Mouse (Mus musculus) midbrain, embryonic 15.5 days (tissue): ENCODE data around the gene Tfap2e. TPM values are rescaled to one million over a fixed set of nuclear protein-coding genes. Genes with fewer than 3 reads are reported as not detected.

Source experiments
- ATAC-seq: fragments of 200-750 bp; cut with Nextera tagmentation; replicated peaks from 2 replicates; pipeline ENCODE4 v1.8.0; 2017; ENCODE audit warnings: moderate TSS enrichment
- H3K27ac ChIP-seq: fragments of 300-500 bp; sonication (generic); 2 replicates; pipeline ENCODE4 v1.5.1; 2015; ENCODE audit warnings: mild to moderate bottlenecking, inconsistent platforms
- H3K27me3 ChIP-seq: fragments of 300-500 bp; sonication (generic); replicated peaks from 2 replicates; pipeline ENCODE4 v1.6.1; 2015; ENCODE audit warnings: inconsistent platforms
- H3K36me3 ChIP-seq: fragments of 300-500 bp; sonication (generic); replicated peaks from 2 replicates; pipeline ENCODE4 v1.6.1; 2015; ENCODE audit warnings: inconsistent platforms
- H3K4me1 ChIP-seq: fragments of 300-500 bp; sonication (generic); 2 replicates; pipeline ENCODE4 v1.6.1; 2015; ENCODE audit warnings: inconsistent platforms
- H3K4me2 ChIP-seq: fragments of 300-500 bp; sonication (generic); 2 replicates; pipeline ENCODE4 v1.6.1; 2015; ENCODE audit warnings: inconsistent platforms, mild to moderate bottlenecking, moderate library complexity
- H3K4me3 ChIP-seq: fragments of 300-500 bp; sonication (generic); 2 replicates; pipeline ENCODE4 v1.5.1; 2015; ENCODE audit warnings: mild to moderate bottlenecking, inconsistent platforms
- H3K9ac ChIP-seq: fragments of 300-500 bp; sonication (generic); 2 replicates; pipeline ENCODE4 v1.6.1; 2015; ENCODE audit warnings: mild to moderate bottlenecking, inconsistent platforms
- H3K9me3 ChIP-seq: fragments of 300-500 bp; sonication (generic); 2 replicates; pipeline ENCODE4 v1.6.1; 2016; ENCODE audit warnings: inconsistent platforms
- WGBS: fragments of 180-500 bp; shearing (Covaris S2); methylation state at CpG from one replicate; pipeline ENCODE4 v1.1.7; 2015; ENCODE audit warnings: mixed read lengths; 5-methylcytosine and 5-hydroxymethylcytosine counted together
- polyA plus RNA-seq: library from polyadenylated mRNA; unstranded; fragments of >200 nt; fragmentation: Nextera tagmentation; extraction: Ambion mirVana; gene quantifications from 2 replicates; pipeline ENCODE4 v1.2.1, GENCODE M21; 2015

The Tfap2e gene
- 0.79 and 0.93 TPM in 2 replicates for polyA plus RNA-seq

GRCm38 (mm10) chr4:126736001-126736414 is at the start of gene Tfap2e:
TSS of gene Tfap2e (minus strand) at chr4:126736240.
- Histone ChIP-seq H3K27me3 (peaks cover 86% of the 10 kb centered on the region), H3K9me3 (no peaks in the 10 kb centered on the region), H3K36me3 (no peaks in the 10 kb centered on the region), H3K4me2 (peak within 1 kb of the TSS; percentile 48), H3K9ac (no peak within 1 kb of the TSS), H3K4me1 (peaks cover 24% of the 10 kb centered on the region), H3K27ac (no peak within 1 kb of the TSS), H3K4me3 (peak within 1 kb of the TSS; percentile 29)
- WGBS, result 1% methylated on average over 32 of the region's 32 CpGs
- ATAC-seq, result no peak

DNA sequence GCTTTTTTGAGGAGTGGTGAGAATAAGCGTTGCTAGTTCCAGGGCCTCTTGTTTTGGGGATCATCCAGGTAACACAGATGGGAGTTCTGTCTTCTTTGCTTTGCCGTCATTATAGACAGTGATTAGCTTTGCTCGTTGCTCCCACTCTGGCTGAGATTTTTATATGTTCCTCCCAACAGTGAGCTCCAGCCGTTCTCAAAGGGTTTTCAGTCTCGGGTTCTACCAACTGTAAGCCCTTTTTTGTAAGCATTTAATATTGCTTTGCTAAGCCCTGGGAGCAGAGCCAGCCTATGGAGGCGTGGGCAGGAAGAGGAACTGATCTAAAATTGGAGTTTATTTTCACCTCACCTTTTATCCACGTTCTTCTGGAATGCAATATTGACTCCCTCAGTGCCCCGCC is 47.0 kb upstream of the Tfap2e start:
- Histone ChIP-seq H3K27me3 (no peaks in the 10 kb centered on the region), H3K9ac (no peak overlapping the region), H3K4me3 (no peak overlapping the region), H3K36me3 (no peaks in the 10 kb centered on the region), H3K4me2 (no peak overlapping the region), H3K9me3 (no peaks in the 10 kb centered on the region), H3K27ac (no peak overlapping the region), H3K4me1 (peaks cover 36% of the 10 kb centered on the region)
- WGBS, result 78% methylated on average over 8 of the region's 8 CpGs
- ATAC-seq, result no peak

DNA sequence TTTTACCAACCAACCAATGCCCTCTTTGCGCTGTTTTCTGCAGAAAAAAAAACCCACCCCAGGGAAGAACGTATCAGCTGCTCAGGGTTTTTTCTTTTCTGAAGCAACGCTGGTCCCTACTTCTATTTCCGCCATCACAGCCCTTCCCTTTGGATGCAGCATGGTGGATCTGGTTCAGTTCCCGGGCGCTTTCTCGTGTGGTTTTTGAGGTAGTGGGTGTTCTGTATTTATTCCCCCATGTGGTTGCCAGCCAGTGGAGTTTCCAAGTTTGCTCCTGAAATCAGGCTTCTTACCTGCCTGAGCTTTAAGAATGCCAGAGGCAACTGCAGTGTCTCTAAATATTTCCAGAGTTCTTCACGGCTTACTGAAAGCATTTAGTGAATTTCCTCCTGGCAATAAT is 46.5 kb upstream of the Tfap2e start:
- H3K9ac ChIP-seq, result no peak overlapping the region
- H3K27ac ChIP-seq, result no peak overlapping the region
- no peak overlapping the region for H3K4me3 ChIP-seq
- peaks cover 36% of the 10 kb centered on the region for H3K4me1 ChIP-seq
- ATAC-seq, result no peak
- H3K36me3 ChIP-seq, result no peaks in the 10 kb centered on the region
- H3K4me2 ChIP-seq, result no peak overlapping the region
- WGBS, result 82% methylated on average over 8 of the region's 8 CpGs
- no peaks in the 10 kb centered on the region for H3K27me3 ChIP-seq
- no peaks in the 10 kb centered on the region for H3K9me3 ChIP-seq

GRCm38 (mm10) chr4:126781871-126782270 is 45.8 kb upstream of the Tfap2e start:
- no peak overlapping the region for H3K4me3 ChIP-seq
- no peaks in the 10 kb centered on the region for H3K27me3 ChIP-seq
- H3K4me2 ChIP-seq, result no peak overlapping the region
- H3K9me3 ChIP-seq, result no peaks in the 10 kb centered on the region
- H3K27ac ChIP-seq, result no peak overlapping the region
- WGBS, result 64% methylated on average over 3 of the region's 3 CpGs
- H3K9ac ChIP-seq, result no peak overlapping the region
- H3K36me3 ChIP-seq, result no peaks in the 10 kb centered on the region
- H3K4me1 ChIP-seq, result peaks cover 36% of the 10 kb centered on the region
- ATAC-seq, result no peak

GRCm38 (mm10) chr4:126779826-126780775 is 44.1 kb upstream of the Tfap2e start:
- Histone ChIP-seq H3K9me3 (no peaks in the 10 kb centered on the region), H3K9ac (no peak overlapping the region), H3K4me2 (peak overlapping the region; percentile 27), H3K36me3 (no peaks in the 10 kb centered on the region), H3K4me1 (peaks cover 36% of the 10 kb centered on the region), H3K4me3 (no peak overlapping the region), H3K27ac (peak overlapping the region; percentile 77), H3K27me3 (no peaks in the 10 kb centered on the region)
- 23% methylated on average over 12 of the region's 12 CpGs for WGBS
- ATAC-seq, result 0 out of 2 replicates have a peak, but pooled peaks have one; percentile 28

GRCm38 (mm10) chr4:126779148-126779581 is 43.1 kb upstream of the Tfap2e start:
- H3K4me2 ChIP-seq, result peak overlapping the region; percentile 27
- no peaks in the 10 kb centered on the region for H3K27me3 ChIP-seq
- no peaks in the 10 kb centered on the region for H3K36me3 ChIP-seq
- H3K9ac ChIP-seq, result peak overlapping the region; percentile 6; the same call in 1 of the 2 replicates
- no peak overlapping the region for H3K4me3 ChIP-seq
- H3K27ac ChIP-seq, result peak overlapping the region; percentile 77
- ATAC-seq, result peak; percentile 72
- no peaks in the 10 kb centered on the region for H3K9me3 ChIP-seq
- WGBS, result 16% methylated on average over 8 of the region's 8 CpGs
- peaks cover 36% of the 10 kb centered on the region for H3K4me1 ChIP-seq

- H3K9me3 ChIP-seq, result no peaks in the 10 kb centered on the region
- H3K4me3 ChIP-seq, result no peak overlapping the region
- no peaks in the 10 kb centered on the region for H3K36me3 ChIP-seq
- 72% methylated on average over 1 of the region's 1 CpGs for WGBS
- no peak overlapping the region for H3K9ac ChIP-seq
- ATAC-seq, result no peak
- H3K4me1 ChIP-seq, result peaks cover 18% of the 10 kb centered on the region
- H3K27me3 ChIP-seq, result no peaks in the 10 kb centered on the region
- H3K4me2 ChIP-seq, result no peak overlapping the region
- no peak overlapping the region for H3K27ac ChIP-seq
Observed at GRCm38 (mm10) chr4:126775182-126775581, 39.1 kb upstream of the Tfap2e start.

DNA sequence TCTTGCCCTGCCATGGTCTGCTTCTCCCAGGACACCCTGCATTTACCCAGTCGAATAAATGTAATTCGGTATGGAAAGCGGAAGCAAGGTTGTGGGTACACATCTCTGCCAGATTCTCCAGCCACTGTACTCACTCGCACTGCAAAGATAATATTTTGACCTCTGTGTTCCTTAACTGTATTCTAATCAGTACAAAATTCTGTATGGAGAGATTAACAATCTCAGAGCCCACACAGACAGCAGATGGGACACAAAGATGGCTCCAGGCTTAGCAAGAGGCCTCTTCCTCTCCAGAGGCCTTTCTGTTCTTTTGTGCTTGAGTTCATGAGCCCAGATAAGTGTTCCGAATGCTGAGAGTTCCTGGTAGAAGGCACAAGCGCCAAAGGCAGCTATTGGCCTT is 37.8 kb upstream of the Tfap2e start:
- Histone ChIP-seq H3K36me3 (no peaks in the 10 kb centered on the region), H3K4me1 (peaks cover 5% of the 10 kb centered on the region), H3K27me3 (no peaks in the 10 kb centered on the region), H3K4me2 (no peak overlapping the region), H3K27ac (0 out of 2 replicates have a peak overlapping the region, but pooled peaks have one; percentile 29), H3K9ac (no peak overlapping the region), H3K4me3 (no peak overlapping the region), H3K9me3 (no peaks in the 10 kb centered on the region)
- WGBS, result 92% methylated on average over 6 of the region's 6 CpGs
- ATAC-seq, result no peak

DNA sequence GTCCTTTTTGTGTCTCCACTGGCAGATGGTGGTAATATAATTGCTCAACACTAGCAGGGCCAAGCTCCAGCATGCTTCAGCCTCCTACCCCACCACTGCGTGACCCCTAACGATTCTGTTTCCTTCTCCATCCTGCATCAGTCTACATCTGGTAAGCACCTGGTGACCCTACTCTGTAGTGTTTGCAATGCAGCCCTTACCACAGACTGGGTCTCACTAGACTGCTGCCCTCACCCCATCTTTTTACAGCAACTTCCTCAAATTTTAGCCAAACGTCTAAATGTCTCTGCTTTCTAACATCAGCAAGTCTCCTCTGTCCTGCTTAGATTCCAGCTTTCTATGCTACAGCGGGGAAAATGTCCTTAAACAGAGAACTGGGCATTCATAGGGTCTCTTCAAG is 34.8 kb upstream of the Tfap2e start:
- Histone ChIP-seq H3K4me2 (no peak overlapping the region), H3K27ac (no peak overlapping the region), H3K36me3 (0 out of 2 replicates have a peak, but pooled peaks cover 3% of the 10 kb centered on the region), H3K9me3 (no peaks in the 10 kb centered on the region), H3K9ac (no peak overlapping the region), H3K4me1 (no peaks in the 10 kb centered on the region), H3K27me3 (no peaks in the 10 kb centered on the region), H3K4me3 (no peak overlapping the region)
- WGBS, result 90% methylated on average over 4 of the region's 4 CpGs
- ATAC-seq, result no peak

DNA sequence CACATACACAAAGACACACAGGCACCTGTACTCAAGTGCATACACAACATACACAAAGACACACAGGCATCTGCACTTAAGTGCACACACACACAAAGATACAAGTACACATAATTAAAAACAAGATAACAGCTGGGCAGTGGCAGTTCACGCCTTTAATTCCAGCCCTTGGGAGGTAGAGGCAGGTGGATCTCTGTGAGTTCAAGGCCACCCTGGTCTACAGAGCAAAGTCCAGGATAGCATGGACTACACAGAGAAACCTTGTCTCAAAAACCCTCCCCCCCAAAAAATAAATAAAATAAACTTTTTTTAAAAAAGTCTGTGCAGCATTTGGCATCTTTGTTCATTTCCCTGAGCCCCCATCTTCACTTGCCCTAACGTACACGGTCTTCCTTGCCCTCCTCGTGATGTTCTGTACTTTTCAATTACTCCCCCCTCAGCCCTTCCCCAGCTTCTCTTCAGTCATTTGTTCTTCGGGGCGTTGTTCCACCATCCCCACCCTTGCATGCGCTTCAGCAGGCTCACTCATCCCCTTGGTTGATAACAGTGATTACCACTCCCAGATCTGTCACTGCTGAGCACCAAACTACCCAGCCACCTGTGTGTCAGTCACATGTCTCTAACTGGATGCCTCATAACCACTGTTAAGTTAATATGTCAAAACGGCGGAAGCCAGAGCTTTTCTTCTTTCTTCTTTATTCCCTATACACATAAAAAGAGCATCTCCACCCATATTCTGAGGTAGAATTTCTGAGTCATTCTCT is 33.9 kb upstream of the Tfap2e start:
- Histone ChIP-seq H3K36me3 (0 out of 2 replicates have a peak, but pooled peaks cover 3% of the 10 kb centered on the region), H3K27ac (no peak overlapping the region), H3K9me3 (no peaks in the 10 kb centered on the region), H3K9ac (no peak overlapping the region), H3K4me1 (no peaks in the 10 kb centered on the region), H3K27me3 (no peaks in the 10 kb centered on the region), H3K4me2 (no peak overlapping the region), H3K4me3 (no peak overlapping the region)
- WGBS, result 92% methylated on average over 9 of the region's 9 CpGs
- no peak for ATAC-seq

GRCm38 (mm10) chr4:126763483-126763882 is 27.4 kb upstream of the Tfap2e start:
- Histone ChIP-seq H3K4me1 (0 out of 2 replicates have a peak, but pooled peaks cover 2% of the 10 kb centered on the region), H3K27ac (no peak overlapping the region), H3K4me3 (no peak overlapping the region), H3K27me3 (no peaks in the 10 kb centered on the region), H3K9ac (no peak overlapping the region), H3K4me2 (no peak overlapping the region), H3K36me3 (peaks cover 2% of the 10 kb centered on the region; the same call in 1 of the 2 replicates), H3K9me3 (no peaks in the 10 kb centered on the region)
- no peak for ATAC-seq
- 91% methylated on average over 2 of the region's 2 CpGs for WGBS
